Mouse (Mus musculus) ES-Bruce4 (cell line): ENCODE data around the gene Mdh1b. TPM values are rescaled to one million over a fixed set of nuclear protein-coding genes. Genes with fewer than 3 reads are reported as not detected.

ENCODE experiments used
- H3K27ac ChIP-seq: 2 replicates; pipeline ENCODE4 v1.5.1; 2012; ENCODE audit warnings: low read length, inconsistent platforms; ENCODE audit not compliant: insufficient read depth
- H3K27me3 ChIP-seq: 2 replicates; pipeline ENCODE4 v1.6.1; 2012; ENCODE audit warnings: mild to moderate bottlenecking, low read length, inconsistent platforms; ENCODE audit not compliant: control insufficient read depth, poor library complexity, insufficient read depth, severe bottlenecking
- H3K36me3 ChIP-seq: 2 replicates; pipeline ENCODE4 v1.6.1; 2012; ENCODE audit warnings: inconsistent platforms, mild to moderate bottlenecking, low read length, moderate library complexity; ENCODE audit not compliant: control insufficient read depth, poor library complexity, insufficient read depth, severe bottlenecking
- H3K4me1 ChIP-seq: one replicate; pipeline ENCODE4 v1.8.1; 2011; ENCODE audit warnings: low read length; ENCODE audit not compliant: control insufficient read depth, insufficient read depth
- H3K4me3 ChIP-seq: 2 replicates; pipeline ENCODE4 v1.5.1; 2011; ENCODE audit warnings: low read depth, mild to moderate bottlenecking, low read length
- H3K9ac ChIP-seq: 2 replicates; pipeline ENCODE4 v1.6.1; 2012; ENCODE audit warnings: low read depth, mild to moderate bottlenecking, inconsistent platforms; ENCODE audit not compliant: poor library complexity, severe bottlenecking
- H3K9me3 ChIP-seq: replicated peaks from 2 replicates; pipeline ENCODE4 v1.6.1; 2012; ENCODE audit warnings: mild to moderate bottlenecking, low read length, inconsistent platforms; ENCODE audit not compliant: control insufficient read depth, poor library complexity, insufficient read depth, severe bottlenecking
- CTCF ChIP-seq: IDR thresholded peaks from one replicate; pipeline ENCODE4 v1.8.1; 2011; ENCODE audit warnings: low read depth, low read length
- EP300 ChIP-seq: IDR thresholded peaks from 2 replicates; pipeline ENCODE4 v1.6.1; 2011; ENCODE audit warnings: low read depth, low read length; ENCODE audit not compliant: insufficient read depth
- POLR2A ChIP-seq: IDR thresholded peaks from one replicate; pipeline ENCODE4 v1.8.1; 2011; ENCODE audit warnings: low read length; ENCODE audit not compliant: insufficient read depth
- polyA plus RNA-seq: library from polyadenylated mRNA; stranded (reverse); fragments of >200 nt; gene quantifications from 2 replicates; pipeline ENCODE4 v1.2.4, GENCODE M21; 2011; ENCODE audit warnings: low read depth; ENCODE audit not compliant: missing spikeins, insufficient read depth, insufficient read length

Mdh1b gene
- polyA plus RNA-seq, 1 experiment: not detected

GRCm38 (mm10) chr1:63764395-63764794 lies 34.3 kb upstream of the Mdh1b start:
- Histone ChIP-seq H3K4me3 (no peak overlapping the region), H3K9me3 (no peaks in the 10 kb centered on the region), H3K36me3 (no peaks in the 10 kb centered on the region), H3K4me1 (no peaks in the 10 kb centered on the region), H3K27ac (no peak overlapping the region), H3K27me3 (no peaks in the 10 kb centered on the region), H3K9ac (no peak overlapping the region)
- no peak for TF ChIP-seq EP300
- no peak for TF ChIP-seq CTCF
- no peak for TF ChIP-seq POLR2A

- TF ChIP-seq EP300: no peak
- TF ChIP-seq POLR2A: no peak
- TF ChIP-seq CTCF: no peak
- Histone ChIP-seq H3K9ac (no peak overlapping the region), H3K9me3 (no peaks in the 10 kb centered on the region), H3K36me3 (no peaks in the 10 kb centered on the region), H3K4me1 (no peaks in the 10 kb centered on the region), H3K27me3 (no peaks in the 10 kb centered on the region), H3K4me3 (no peak overlapping the region), H3K27ac (no peak overlapping the region)
Observed at GRCm38 (mm10) chr1:63763881-63764386, 33.8 kb upstream of the Mdh1b start.

- TF ChIP-seq CTCF: no peak
- TF ChIP-seq POLR2A: no peak
- no peak for TF ChIP-seq EP300
- H3K4me3 ChIP-seq: no peak overlapping the region
- H3K27ac ChIP-seq: no peak overlapping the region
- H3K9ac ChIP-seq: no peak overlapping the region
- H3K4me1 ChIP-seq: no peaks in the 10 kb centered on the region
- H3K27me3 ChIP-seq: no peaks in the 10 kb centered on the region
- H3K36me3 ChIP-seq: no peaks in the 10 kb centered on the region
- no peaks in the 10 kb centered on the region for H3K9me3 ChIP-seq
Observed at GRCm38 (mm10) chr1:63763212-63763694, 33.1 kb upstream of the Mdh1b start.

GRCm38 (mm10) chr1:63756005-63756404 lies 25.9 kb upstream of the Mdh1b start:
- Histone ChIP-seq H3K4me1 (no peaks in the 10 kb centered on the region), H3K36me3 (peaks cover 13% of the 10 kb centered on the region), H3K27me3 (no peaks in the 10 kb centered on the region), H3K9ac (no peak overlapping the region), H3K9me3 (peaks cover 4% of the 10 kb centered on the region; the same call in 1 of the 2 replicates), H3K4me3 (no peak overlapping the region), H3K27ac (no peak overlapping the region)
- TF ChIP-seq EP300: no peak
- TF ChIP-seq POLR2A: no peak
- TF ChIP-seq CTCF: no peak

GRCm38 (mm10) chr1:63729796-63730195 lies 322 bp downstream of the Mdh1b start:
- H3K9me3 ChIP-seq: no peaks in the 10 kb centered on the region
- H3K4me3 ChIP-seq: peak overlapping the region; percentile 98
- no peaks in the 10 kb centered on the region for H3K4me1 ChIP-seq
- TF ChIP-seq EP300: no peak
- TF ChIP-seq CTCF: no peak
- no peak for TF ChIP-seq POLR2A
- H3K36me3 ChIP-seq: no peaks in the 10 kb centered on the region
- peak overlapping the region; percentile 82 for H3K9ac ChIP-seq
- H3K27ac ChIP-seq: no peak overlapping the region
- H3K27me3 ChIP-seq: no peaks in the 10 kb centered on the region

- Histone ChIP-seq H3K4me1 (no peaks in the 10 kb centered on the region), H3K27me3 (no peaks in the 10 kb centered on the region), H3K9me3 (no peaks in the 10 kb centered on the region), H3K27ac (no peak overlapping the region), H3K36me3 (no peaks in the 10 kb centered on the region), H3K9ac (no peak overlapping the region), H3K4me3 (no peak overlapping the region)
- TF ChIP-seq CTCF (no peak), POLR2A (no peak), EP300 (no peak)
Observed at GRCm38 (mm10) chr1:63720161-63720560, 10.0 kb downstream of the Mdh1b start.
